Mouse (Mus musculus): ENCODE results near the gene Tnip3.

- no peak for TF ChIP-seq CTCF (IDR thresholded peaks at IDR 0.05; ENCODE audit: insufficient read depth, low read depth, low read length)
- no peak for TF ChIP-seq POLR2A (IDR thresholded peaks at IDR 0.05; ENCODE audit: insufficient read depth, low read depth, low read length)
These were observed 69.1 kb downstream of the Tnip3 start for GRCm38 (mm10) chr6:65594171-65594570.

Data from olfactory bulb, adult 2 months (tissue).